Mouse (Mus musculus) ovary, adult 18-20 months (tissue): ENCODE data around the gene Pld1.
"Not testable (repeated sequence)": the region's sequence is repeated elsewhere in the genome, so short reads cannot be mapped to it uniquely, and the experiment has no call there.

Experiments used
- DNase-seq: peaks from one replicate; pipeline ENCODE4 v3.0.0; 2022; ENCODE audit warnings: low spot score, mixed read lengths

The Pld1 gene

DNA sequence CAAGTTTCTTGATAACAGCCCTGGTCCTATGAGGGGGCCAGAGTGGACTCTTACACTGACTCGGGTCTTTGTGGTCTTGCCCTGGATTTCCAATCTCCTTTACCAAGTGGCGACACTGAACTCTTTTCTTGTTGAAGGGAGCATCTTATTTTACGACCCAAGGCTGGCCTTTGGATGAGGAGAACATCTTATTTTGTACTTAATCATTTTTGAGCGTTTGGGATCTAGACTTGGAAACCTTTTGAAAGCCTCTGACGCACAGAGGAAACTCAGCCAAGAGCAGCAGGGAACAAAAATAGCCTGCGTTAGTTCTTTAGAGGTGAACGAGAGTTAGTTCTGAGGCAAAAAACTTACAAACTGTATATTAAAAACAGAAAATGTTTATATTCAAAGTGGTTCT, 4.5 kb downstream of the Pld1 start:
- no peak for DNase-seq

DNA sequence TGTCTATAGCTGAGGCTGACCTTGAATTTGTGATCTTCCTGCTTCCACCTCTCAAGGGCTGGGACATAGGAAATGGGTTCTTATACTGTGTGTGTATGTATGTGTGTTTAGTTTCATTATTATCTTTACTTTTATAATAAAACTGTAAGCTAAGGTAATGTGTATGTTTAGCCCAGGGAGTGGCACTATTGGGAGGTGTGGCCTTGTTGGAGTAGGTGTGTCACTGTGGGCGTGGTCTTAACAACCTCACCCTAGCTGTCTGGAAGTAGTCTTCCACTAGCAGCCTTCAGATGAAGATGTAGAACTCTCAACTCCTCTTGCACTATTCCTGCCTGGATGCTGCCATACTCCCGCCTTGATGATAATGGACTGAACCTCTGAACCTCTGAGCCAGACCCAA, 6.9 kb downstream of the Pld1 start:
- DNase-seq, result not testable (repeated sequence)

DNA sequence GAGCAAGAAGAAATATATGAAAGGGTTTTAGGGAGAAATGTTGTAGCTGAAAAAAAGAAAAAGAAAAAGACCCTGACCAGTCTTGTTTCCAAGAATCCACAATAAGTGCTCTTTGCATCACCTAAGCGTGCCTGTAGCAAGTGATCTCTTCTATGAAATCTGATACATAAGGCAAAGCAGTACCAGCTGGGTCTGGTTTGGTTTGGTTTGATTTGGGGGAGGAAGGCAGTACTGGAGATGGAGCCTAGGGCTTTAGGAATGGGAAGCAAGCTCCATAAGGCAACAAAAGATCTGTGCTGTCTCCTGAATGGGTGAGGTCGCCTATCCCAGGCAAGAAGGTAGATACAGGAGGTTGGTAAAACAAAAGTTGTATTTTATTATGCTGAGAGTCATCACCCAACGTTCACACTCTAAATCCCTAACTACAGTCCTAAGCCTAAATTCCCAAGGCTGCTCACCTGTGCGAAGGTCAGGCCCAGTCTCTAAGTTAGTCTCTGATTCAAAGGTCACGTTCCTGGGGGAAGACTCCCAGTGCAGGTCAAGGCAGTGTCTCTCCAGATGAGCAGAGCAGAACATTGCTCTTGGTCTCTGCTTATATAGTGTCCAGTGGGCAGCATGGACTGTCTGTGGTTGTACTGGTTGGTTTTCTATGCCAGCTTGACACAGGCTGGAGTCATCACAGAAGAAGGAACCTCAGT, 10.8 kb downstream of the Pld1 start:
- no peak for DNase-seq

DNA sequence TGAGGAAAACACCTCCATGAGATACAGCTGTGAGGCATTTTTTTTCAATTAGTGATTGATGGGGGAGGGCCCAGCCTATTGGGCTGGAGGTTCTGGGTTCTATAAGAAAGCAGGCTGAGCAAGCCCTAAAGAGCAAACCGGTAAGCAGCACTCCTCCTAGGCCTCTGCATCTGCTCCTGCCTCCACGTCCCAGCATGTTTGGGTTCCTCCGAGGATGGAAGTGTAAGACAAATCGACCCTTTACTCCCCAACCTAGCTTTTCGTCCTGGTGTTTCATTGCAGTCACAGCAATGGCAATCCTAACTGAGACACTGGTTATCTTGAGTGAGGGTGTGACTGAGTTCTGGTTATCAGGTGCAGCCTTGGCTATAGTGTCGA, 11.4 kb downstream of the Pld1 start:
- DNase-seq, result no peak

DNA sequence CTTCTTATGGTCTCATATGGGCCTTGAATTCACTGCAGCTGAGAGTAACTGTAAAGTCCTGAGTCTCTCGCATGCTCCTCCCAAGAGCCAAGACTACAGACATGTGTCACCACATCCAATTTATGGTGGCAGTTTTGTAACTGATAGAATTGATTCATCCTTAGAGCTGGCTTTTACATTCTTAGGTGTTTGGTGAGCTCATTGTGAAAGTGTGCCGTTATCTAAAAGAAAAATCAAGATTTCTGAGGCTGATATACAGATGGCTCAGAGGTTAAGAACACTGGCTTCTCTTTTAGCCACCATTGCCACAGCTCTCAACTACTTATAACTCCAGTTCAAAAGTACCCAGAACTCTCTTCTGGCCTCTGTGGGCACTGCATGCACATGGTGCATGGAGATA, 12.2 kb downstream of the Pld1 start:
- no peak for DNase-seq

DNA sequence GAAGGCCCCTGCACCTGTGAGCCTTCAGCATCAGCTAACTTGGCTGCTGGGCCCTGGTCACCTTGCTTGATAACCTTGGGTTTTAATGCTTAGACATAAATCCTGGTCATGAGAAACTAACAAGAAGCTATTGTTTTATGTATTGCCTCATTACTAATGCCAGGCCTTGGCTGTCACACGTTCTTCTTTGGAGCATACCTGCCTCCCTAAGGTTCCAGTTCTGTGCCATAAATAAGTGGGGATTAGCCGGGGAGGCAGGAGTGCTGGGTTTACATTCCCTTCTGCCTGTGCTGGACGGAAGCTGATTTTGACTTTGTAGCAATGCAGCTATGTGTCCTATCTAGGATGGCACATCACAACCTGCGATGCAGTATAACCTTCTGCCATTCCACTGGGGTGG, 13.2 kb downstream of the Pld1 start:
- no peak for DNase-seq

DNA sequence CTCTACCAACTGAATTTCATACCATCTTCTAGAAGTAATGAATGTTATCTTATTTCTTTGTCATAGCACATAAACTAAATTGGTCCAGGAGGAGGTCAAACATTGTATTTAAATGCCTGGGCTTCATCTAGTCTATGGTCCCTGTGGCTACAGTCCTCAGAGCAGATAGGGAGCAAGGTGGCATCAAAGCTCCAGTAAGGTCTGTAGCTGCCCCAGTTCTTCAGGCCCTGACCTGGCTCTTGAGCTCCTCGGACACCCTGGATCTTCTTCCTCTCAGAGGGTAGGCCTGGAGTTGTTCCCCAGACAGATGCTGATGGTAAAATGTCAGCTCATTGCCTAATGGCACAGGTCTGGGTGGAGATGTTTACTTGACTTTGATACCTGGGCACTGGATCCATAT, 17.5 kb downstream of the Pld1 start:
- no peak for DNase-seq

DNA sequence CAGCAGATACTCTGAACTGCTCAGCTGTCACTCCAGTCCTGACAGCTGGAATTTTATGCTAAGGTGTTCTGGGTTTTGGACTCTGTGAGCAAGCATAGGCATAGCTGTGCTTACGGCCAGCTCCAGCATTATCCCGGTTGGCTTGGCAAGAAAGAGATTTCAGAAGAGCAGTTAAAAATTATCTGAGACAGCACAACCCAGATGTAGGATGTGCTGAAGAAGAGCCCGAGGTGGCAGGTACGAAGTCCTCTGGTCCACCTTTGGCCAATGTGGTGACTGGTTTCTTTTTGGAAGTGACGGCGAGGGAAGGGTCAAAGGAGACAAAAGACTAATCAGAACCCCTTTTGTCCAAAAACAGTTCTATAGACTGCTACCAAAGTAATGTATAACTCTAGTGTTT, 20.7 kb downstream of the Pld1 start:
- DNase-seq, result no peak

DNA sequence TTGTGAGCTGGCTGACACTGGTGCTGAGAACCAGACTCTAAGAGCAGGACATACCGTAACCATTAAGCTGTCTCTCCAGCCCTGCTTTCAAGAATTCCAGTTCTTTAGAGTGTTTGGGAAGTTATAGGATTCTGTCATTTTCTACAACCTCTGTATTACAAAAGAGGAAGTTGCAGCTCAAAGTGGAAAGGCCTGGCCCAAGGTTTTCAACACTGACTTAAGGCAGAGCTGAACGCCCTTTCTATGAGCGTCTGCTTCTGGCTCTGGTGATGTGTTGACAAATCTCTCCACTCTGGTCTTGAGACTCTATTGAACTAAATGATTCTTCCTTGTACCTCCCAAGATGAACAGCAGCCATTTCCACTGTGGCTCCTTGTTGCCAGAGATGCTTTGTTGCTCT, 22.7 kb downstream of the Pld1 start:
- DNase-seq, result no peak

DNA sequence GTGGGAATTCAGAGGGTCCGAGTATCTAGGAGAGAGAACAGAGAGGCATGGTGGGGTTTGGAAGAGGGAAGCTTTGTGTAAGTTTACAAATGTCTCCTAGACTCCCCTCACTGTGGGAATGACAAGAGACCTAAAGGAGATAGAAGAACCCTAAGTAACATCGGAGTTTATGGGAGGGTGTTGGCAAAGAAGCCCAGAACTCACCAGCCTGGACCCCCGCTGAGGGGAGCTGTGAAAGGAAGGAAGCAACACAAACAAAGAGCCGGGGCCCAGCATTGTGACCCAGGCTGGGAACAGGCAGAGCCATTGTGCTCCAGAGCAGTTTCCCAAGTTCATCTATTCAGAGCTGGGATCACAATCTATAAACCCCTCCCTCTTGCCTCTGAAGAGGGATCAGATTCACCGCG, 25.3 kb downstream of the Pld1 start:
- DNase-seq, result no peak

DNA sequence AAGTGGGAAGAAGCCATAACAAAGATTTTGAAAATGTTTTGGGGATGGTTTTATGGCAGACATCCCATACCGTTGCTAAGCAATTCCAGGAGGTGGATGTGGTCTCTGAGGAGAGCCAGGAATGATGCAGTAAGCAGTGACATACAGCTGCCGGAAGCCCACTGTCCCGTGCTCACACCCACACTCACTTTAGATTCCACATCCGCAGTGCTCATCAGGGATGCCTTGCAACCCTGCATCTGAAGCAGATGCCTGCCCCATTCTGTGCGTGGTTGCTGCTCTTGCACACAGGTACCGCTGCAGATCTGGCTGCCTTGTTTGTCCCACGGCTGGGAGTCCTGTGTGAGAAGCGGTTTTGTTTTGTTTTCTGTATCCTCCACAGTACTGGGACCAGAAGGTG, 30.2 kb downstream of the Pld1 start:
- DNase-seq, result no peak

DNA sequence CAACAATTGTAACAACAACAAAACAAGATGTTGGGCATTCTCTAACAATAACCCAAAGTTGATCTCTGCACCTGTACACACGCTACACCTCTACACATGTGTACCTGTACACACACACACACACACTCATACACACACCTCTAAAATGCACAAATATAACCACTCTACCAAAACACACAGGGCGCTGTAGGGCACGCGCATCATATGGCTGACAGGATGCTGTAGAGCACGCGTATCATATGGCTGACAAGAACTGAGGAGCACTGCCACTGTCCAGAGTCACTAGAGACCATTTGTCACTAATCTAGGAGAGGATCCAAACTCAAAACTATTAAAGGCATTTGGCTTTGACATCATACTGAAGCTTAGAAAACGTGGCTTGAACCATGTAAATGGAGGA, 35.4 kb downstream of the Pld1 start:
- DNase-seq, result no peak

DNA sequence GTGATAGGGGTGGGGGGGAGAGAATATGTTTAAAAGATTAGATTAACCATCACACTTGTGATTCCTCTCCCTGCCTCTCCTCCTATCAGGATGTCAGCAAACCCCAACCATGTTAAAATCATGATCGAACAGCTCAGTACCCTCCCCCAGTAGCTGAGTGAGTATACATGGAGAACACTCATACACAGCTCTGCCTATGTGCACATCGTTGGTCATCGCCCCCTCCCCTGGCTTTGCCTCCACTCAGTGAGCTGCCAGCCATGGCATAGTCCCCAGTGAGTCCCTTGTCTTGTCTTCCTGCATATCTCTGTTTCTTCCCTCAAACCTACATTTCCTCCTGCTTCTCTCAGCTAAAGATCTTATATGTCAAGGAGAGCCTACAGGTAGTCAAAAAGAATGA, 36.5 kb downstream of the Pld1 start:
- no peak for DNase-seq

DNA sequence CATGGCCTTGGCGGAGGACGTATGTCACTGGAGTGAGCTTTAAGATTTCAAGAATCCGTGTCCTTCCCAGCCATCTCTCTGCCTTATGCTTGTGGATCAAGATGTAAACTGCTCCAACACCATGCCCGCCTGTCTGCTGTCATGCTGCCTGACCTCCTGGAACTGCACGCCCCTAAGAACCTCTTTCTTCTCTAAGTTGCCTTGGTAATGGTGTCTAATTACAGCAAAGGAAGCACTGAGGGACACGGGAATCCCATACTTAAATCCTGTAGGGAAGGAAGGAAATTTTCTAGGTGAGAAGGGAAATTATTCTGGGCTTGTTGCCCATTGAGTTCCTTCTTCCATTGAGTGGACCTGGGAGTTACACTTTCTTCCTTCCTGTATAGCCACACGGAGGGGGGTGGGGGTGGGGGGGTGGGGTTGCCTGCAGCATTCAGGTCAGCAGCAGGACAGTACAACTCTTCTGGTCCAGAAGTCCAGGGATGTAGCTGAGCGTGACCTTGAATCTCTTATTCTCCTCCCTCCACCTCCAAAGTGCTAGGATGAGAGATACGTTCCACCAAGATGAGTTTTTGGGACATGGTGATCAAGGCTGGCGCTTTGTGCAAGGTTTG, 38.5 kb downstream of the Pld1 start:
- no peak for DNase-seq

DNA sequence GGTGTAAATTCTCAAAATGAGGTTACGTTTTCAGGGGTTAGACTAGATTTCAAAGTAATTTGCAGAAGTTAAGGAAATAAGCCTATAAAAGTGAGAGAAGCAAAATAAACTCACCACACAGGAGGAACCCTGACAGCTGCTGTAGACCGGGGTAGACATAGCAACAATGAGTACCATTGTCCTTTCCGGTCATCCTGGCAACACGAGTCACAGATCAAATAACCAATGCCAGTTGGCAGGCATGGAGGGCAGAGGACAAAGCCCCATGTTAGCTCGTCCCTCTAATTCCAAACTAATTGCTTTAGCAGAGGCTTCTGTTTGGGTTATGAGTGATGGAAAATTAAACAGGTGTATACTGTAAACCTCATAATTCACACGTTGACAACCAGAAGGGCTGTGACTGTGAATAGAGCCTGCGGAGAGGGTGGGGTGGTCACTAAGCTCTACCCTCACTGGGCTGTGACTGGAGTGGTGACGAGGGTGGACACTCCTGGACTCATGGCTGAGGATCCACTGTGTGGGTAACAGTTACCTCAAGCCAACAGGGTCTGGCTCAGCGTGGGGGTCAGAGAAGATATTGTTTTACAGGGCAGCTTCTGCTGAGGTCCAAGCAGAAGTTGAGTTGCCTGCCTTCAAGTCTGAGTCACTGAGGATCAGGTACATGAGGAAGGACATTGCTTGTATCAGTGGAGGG, 39.7 kb downstream of the Pld1 start:
- DNase-seq, result no peak

DNA sequence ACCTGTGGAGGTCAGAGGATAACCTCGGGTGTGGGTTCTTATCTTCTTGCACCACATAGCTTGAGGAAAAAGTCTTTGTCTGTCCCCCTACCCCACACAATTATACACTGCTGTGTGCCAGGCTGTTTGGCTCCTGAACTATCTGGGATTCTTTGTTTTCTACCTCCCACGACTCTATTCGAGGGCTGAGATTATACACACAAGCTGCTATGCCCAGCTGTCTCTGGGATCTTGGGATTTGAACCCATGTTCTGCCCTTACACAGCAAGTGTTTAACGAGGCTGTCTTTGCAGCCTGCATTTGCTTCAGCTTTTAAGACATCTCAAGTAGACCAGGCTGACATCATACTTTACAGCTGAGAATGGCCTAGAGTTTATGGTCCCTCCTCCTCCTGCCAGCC, 43.1 kb downstream of the Pld1 start:
- no peak for DNase-seq

DNA sequence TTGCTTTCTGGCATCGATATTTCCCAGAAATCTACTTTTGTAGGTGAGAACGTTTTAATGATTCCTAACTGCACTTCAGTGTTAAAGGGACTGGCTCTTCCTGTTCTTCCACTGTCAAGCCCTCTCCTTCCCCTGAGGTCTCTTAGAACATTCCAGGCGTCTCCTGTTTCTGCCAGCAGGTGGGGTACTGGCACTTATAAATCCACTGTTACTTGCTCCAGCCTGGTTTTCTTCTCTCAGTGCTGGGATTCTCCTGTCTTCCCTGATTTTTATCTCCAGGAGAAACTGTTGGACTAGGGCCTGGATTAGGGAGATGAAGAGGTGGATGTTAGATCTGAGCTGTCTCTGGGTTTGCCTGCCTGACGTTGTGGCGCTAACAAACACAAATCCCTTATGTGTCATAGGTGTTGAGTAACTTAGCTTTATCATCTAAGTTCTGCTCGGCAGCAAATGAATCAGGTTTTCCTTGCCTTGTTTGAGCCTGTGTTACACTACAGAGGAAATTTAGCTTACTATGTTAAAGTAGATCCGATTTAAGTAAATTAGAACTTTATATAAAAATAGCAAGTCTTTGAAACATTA, 44.0 kb downstream of the Pld1 start:
- peak; percentile 63 for DNase-seq

DNA sequence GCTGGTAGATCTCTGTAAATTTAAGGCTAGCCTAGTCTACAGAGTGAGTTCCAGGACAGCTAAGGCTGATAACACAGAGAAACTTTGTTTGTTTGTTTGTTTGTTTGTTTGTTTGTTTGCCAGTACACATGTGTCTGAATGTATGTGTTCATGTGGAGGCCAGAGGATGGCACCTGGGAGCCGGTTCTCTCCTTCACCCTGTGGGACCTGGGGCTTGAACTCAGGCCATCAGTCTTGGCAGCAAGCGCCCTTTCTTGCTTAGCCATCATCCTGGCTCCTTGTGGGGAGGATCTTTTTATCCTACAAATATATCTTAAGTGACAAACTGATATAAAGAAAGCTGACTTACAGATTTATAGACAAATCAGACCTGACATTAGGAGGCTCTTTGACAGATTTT, 44.8 kb downstream of the Pld1 start:
- no peak for DNase-seq

DNA sequence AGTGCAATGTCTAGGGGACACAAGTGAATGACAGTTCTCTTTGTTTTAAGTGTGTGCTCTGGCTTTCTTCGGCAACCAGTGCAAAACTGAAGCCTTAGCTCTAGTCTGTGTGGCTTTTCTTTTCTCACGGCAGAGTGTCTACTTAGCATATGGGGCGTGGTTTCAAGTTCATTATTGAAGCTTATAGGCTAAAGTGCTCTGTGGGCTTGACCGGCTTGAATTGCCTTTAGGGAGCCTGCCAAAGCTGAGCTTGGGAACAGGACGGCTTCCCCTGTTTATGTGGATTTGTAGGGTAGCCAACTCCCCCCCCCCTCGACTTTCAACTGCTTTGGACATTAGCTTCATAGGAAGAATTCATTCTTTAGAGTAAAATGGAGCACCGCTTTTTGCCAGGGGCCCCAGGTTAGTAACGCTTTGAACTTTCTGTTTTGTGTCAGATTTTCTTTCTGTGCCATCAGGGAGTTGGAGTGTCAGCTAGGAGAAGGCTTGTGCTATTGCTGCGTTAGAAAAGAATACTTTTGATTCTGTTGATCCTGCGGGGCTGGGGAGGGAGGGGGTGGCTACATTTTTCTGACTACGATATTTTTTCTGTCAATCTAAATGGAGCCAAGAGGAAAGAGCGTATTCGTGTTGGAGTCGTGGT, 45.6 kb downstream of the Pld1 start:
- DNase-seq, result peak; percentile 76

DNA sequence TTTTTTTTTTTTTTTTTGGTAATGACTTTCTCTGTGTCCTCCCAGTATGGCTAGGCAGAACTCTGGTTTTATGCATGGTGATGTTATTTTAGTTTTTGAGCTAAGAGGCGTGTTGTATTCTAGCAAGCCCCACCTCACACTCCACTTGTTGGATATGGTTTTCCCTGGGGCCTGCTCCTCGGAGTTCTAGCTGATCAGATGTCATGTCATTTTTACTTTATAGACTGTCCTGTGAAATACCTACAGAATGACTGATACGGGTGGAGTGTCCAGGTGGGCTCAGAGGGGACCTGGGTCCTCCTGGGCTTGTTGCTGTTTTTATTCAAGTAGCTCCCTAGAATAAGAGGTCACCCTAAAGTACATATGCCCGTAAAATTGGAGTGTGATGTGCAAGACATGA, 46.1 kb downstream of the Pld1 start:
- no peak for DNase-seq

DNA sequence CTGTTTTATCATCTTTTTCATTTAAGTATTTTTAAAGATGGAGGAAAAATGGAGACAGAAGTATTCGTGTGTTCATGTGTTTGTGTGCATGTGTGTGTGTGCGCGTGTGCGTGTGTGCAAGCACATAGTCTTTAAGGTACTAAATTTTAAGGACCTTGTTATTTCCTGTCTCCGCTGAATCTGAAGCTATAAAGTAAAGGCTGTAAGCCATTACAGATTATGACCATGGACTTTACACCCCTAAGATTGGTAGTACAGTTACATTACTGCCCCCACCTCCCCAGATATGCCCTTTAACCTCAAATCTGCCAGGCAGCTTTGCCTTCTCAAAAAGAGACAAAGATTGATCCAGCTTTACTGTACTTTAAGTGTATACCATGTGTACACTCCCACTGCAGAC, 46.8 kb downstream of the Pld1 start:
- DNase-seq, result no peak

DNA sequence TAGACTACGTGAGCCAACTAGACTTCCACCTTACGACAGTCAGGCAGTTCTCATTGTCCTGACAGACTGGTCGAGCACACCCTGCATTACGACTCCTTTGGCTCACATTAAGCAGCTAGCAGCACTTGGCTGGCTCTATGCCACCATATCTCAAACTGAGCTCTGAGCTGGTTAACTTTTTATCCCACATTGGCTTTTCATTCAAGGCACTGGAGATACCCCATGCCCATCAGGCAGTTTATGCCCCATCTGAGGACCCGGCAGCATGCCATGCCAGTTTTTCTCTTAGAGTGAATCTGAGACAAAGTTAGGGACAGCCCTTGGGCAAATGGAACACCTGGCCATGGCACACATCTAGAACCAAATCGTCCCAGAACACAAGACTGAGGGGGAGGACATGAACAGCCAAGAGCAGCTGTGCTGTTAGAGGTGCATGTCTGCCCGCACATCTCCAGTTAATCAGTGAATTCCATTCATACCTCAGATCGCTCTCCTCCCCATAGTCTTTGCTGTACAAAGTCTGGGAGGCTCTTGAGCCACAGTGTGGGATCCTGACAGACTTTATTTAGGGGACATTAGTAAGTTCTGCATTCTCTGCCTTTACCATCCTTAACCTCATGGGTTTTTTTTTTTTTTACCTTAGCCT, 49.5 kb downstream of the Pld1 start:
- no peak for DNase-seq
